ENCODE assay signal across 18 mouse cellular contexts in the genomic region with DNA sequence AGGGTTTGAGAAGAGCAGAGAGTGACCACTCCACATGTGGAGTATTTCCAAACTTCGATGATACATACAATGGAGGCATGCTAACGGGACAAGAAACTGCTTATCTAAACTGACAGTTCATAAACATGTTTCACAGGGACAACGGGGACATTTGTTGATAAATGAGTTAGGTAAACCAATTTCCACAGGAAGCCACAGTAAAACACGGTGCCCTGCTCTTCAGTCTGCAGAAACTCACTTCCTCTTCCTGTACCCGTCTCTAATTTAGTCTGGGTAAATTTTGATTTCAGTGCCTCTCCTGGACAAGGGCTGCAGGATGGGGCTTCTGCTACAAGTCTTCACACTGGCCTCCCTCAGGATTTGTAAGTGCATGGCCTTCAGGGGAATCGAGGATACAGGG.
DNase-seq lines count a peak whose midpoint lies in the region; ATAC-seq and TF ChIP-seq lines count a peak whose summit lies in the region.
"Had no signal": no experiment of that assay in that cellular context is flagged by ENCODE, and none has a peak within 500 bp of the region (broad histone marks: within the 10 kb centered on the region; RNA-seq: fewer than 3 reads in every experiment).

No protein-coding gene starts in this region.

- 18% methylated on average over 6 of the region's 6 CpGs for WGBS in liver, embryonic 15.5 days (ENCODE audit: insufficient replicate concordance)

- no peak for TF ChIP-seq EP300 in CH12.LX (IDR thresholded peaks at IDR 0.05; ENCODE audit: low read length)

- no peaks in the 10 kb centered on the region for H3K79me2 ChIP-seq in CH12.LX (replicated peaks; ENCODE audit: control insufficient read depth, extremely low read depth, insufficient read depth, poor library complexity, severe bottlenecking)

- no peak overlapping the region for H3K4me3 ChIP-seq in CH12.LX (replicated peaks in 1 of 3; ENCODE audit: low read depth in 2 of 3, low read length in 2 of 3, poor library complexity in 1 of 3)
- H3K4me3 ChIP-seq in liver, embryonic 15.5 days (replicated peaks) = no peak overlapping the region
- H3K4me3 ChIP-seq: embryonic facial prominence, embryonic 13.5 days; gastrocnemius, adult 2 months; heart, embryonic 15.5 days; hindbrain, embryonic 10.5 days; megakaryocyte, embryonic 14.5 days; neural tube, embryonic 12.5 days had no signal

- H3K9me3 ChIP-seq in CH12.LX (replicated peaks; ENCODE audit: low read length) = no peaks in the 10 kb centered on the region
- no peaks in the 10 kb centered on the region for H3K9me3 ChIP-seq in liver, embryonic 15.5 days (replicated peaks)
- H3K9me3 ChIP-seq: embryonic facial prominence, embryonic 13.5 days; heart, embryonic 15.5 days; hindbrain, embryonic 10.5 days; megakaryocyte, embryonic 14.5 days; neural tube, embryonic 12.5 days had no signal

- dilution Hi-C loops in CH12.LX (cut with MboI; ENCODE audit: extremely low pct_ligation_motif_present, extremely low pct_unique_long_range_greater_than_20kb, low sequenced_read_pairs) = no loop called here

- H3K27ac ChIP-seq in CH12.LX (ENCODE audit: insufficient read depth, low read depth) = no peak overlapping the region
- H3K27ac ChIP-seq in liver, embryonic 15.5 days (replicated peaks) = no peak overlapping the region
- H3K27ac ChIP-seq: embryonic facial prominence, embryonic 13.5 days; gastrocnemius, adult 2 months; heart, embryonic 15.5 days; hindbrain, embryonic 10.5 days; neural tube, embryonic 12.5 days had no signal

- no peak for TF ChIP-seq RAD21 in CH12.LX (IDR thresholded peaks at IDR 0.05; ENCODE audit: low read depth, low read length)

- no peaks in the 10 kb centered on the region for H3K27me3 ChIP-seq in CH12.LX (replicated peaks)
- no peaks in the 10 kb centered on the region for H3K27me3 ChIP-seq in liver, embryonic 15.5 days
- H3K27me3 ChIP-seq: embryonic facial prominence, embryonic 13.5 days; heart, embryonic 15.5 days; megakaryocyte, embryonic 14.5 days; neural tube, embryonic 12.5 days had no signal

- in situ Hi-C loops in CH12.LX (cut with MboI; ENCODE audit: low pct_ligation_motif_present, low pct_unique_long_range_greater_than_20kb, low sequenced_read_pairs) = no loop called here

- H3K4me1 ChIP-seq in CH12.LX (ENCODE audit: control insufficient read depth in 1 of 2, insufficient read depth in 2 of 2) = peaks cover 0 to 8% of the 10 kb centered on the region in 2 experiments; a peak in 2 of 4 replicates
- H3K4me1 ChIP-seq in liver, embryonic 15.5 days (replicated peaks) = peaks cover 18% of the 10 kb centered on the region
- H3K4me1 ChIP-seq: embryonic facial prominence, embryonic 13.5 days; heart, embryonic 15.5 days; hindbrain, embryonic 10.5 days; neural tube, embryonic 12.5 days had no signal

- no peak for TF ChIP-seq CTCF in CH12.LX (conservative IDR thresholded peaks at IDR 0.05 in 1 of 2, IDR thresholded peaks at IDR 0.05 in 1 of 2; ENCODE audit: low read depth in 2 of 2, low read length in 2 of 2)

- no peak overlapping the region for H3K9ac ChIP-seq in CH12.LX (ENCODE audit: insufficient read depth, low read depth)
- no peak overlapping the region for H3K9ac ChIP-seq in liver, embryonic 15.5 days
- H3K9ac ChIP-seq: embryonic facial prominence, embryonic 13.5 days; heart, embryonic 15.5 days; neural tube, embryonic 12.5 days had no signal

- 0 out of 2 replicates have a peak, but pooled peaks have one; percentile 28 for ATAC-seq in liver, embryonic 15.5 days (ENCODE audit: insufficient read depth)

- peak; percentile 15 for DNase-seq in lung, postnatal 36 days
- DNase-seq in lung, adult 18-20 months = no peak
- DNase-seq in CH12.LX (ENCODE audit: extremely low read depth) = peak; percentile 15
- DNase-seq in heart, adult 8-10 months (ENCODE audit: low spot score) = no peak
- no peak for DNase-seq in adrenal gland, postnatal 25 days
- DNase-seq in kidney, postnatal 14 days = no peak
- DNase-seq: adrenal gland, postnatal 36 days; cerebellum, adult 8-10 months; gastrocnemius, adult 2 months; heart, adult 11 months; layer of hippocampus, postnatal 36 days; right cerebral cortex, postnatal 25 days had no signal

- no peak for TF ChIP-seq POLR2A in CH12.LX (IDR thresholded peaks at IDR 0.05; ENCODE audit: low read depth, low read length)

- H3K4me2 ChIP-seq in CH12.LX (ENCODE audit: insufficient read depth, low read depth, poor library complexity, severe bottlenecking) = peak overlapping the region; percentile 36
- H3K4me2 ChIP-seq in liver, embryonic 15.5 days = no peak overlapping the region
- H3K4me2 ChIP-seq: embryonic facial prominence, embryonic 13.5 days; heart, embryonic 15.5 days; neural tube, embryonic 12.5 days had no signal

- H3K36me3 ChIP-seq in CH12.LX (replicated peaks in 1 of 2; ENCODE audit: control insufficient read depth in 1 of 2, insufficient read depth in 1 of 2, low read length in 1 of 2) = no peaks in the 10 kb centered on the region
- H3K36me3 ChIP-seq in liver, embryonic 15.5 days (replicated peaks) = no peaks in the 10 kb centered on the region
- H3K36me3 ChIP-seq: embryonic facial prominence, embryonic 13.5 days; heart, embryonic 15.5 days; hindbrain, embryonic 10.5 days; neural tube, embryonic 12.5 days had no signal

TF ChIP-seq in CH12.LX, 34 proteins besides CTCF, POLR2A, EP300 and RAD21:
- no peak for TF ChIP-seq KAT2A (IDR thresholded peaks at IDR 0.05; ENCODE audit: insufficient replicate concordance, low read length)
- no peak for TF ChIP-seq SMC3 (IDR thresholded peaks at IDR 0.05; ENCODE audit: low read depth, low read length)
- no peak for TF ChIP-seq USF2 (conservative IDR thresholded peaks at IDR 0.05; ENCODE audit: low read depth, low read length)
- no peak for TF ChIP-seq MAFK (IDR thresholded peaks at IDR 0.05; ENCODE audit: insufficient replicate concordance, low read length)
- no peak for TF ChIP-seq CHD2 (IDR thresholded peaks at IDR 0.05; ENCODE audit: low read length)
- TF ChIP-seq MXI1 (IDR thresholded peaks at IDR 0.05; ENCODE audit: low read depth, low read length) = no peak
- TF ChIP-seq IRF4 (IDR thresholded peaks at IDR 0.05; ENCODE audit: low read depth, low read length) = no peak
- TF ChIP-seq ZNF384 (IDR thresholded peaks at IDR 0.05; ENCODE audit: low read depth, low read length) = no peak
- TF ChIP-seq MAZ (IDR thresholded peaks at IDR 0.05; ENCODE audit: low read depth, low read length) = no peak
- no peak for TF ChIP-seq MAX (IDR thresholded peaks at IDR 0.05; ENCODE audit: low read length)
- TF ChIP-seq TCF12 (IDR thresholded peaks at IDR 0.05; ENCODE audit: low read depth, low read length) = no peak

Comparison
In these comparisons a context has a peak if more than half of its experiments do, and no peak if none do; other contexts are left out.
1. DNase-seq: peak in lung, postnatal 36 days (single experiment) and CH12.LX (single experiment); none in lung, adult 18-20 months (0 of 2), heart, adult 8-10 months (single experiment), adrenal gland, postnatal 25 days (single experiment) and kidney, postnatal 14 days (single experiment).